Mouse (Mus musculus) cortical plate, adult 2 months (tissue): ENCODE measurements at regions not wholly inside any gene's neighbourhood (a gene's known extent, or its start where the extent isn't known, plus 50 kb on each side); places are given as distances from the start of the nearest gene placed in this dataset.

ENCODE experiments used
- CTCF ChIP-seq: fragments of 200-500 bp; IDR thresholded peaks from 2 replicates; pipeline ENCODE4 v1.5.1; 2011; ENCODE audit warnings: mild to moderate bottlenecking, control low read depth, low read length; ENCODE audit not compliant: insufficient read depth; ENCODE audit errors: extremely low read depth
- POLR2A ChIP-seq: fragments of 200-500 bp; IDR thresholded peaks from 2 replicates; pipeline ENCODE4 v1.6.1; 2011; ENCODE audit warnings: mild to moderate bottlenecking, low read length, control low read depth; ENCODE audit not compliant: insufficient read depth; ENCODE audit errors: extremely low read depth

GRCm38 (mm10) chr4:8953181-8953580 is 714.3 kb upstream of the Car8 start:
- no peak for TF ChIP-seq CTCF
- no peak for TF ChIP-seq POLR2A
